Mouse (Mus musculus) midbrain, embryonic 16.5 days (tissue): ENCODE results near the gene Col27a1. TPM values are rescaled to one million over a fixed set of nuclear protein-coding genes. Genes with fewer than 3 reads are reported as not detected.

ENCODE experiments used
- ATAC-seq: fragments of 200-750 bp; cut with Nextera tagmentation; 2 replicates; pipeline ENCODE4 v1.8.0; 2017; ENCODE audit warnings: moderate TSS enrichment
- H3K27ac ChIP-seq: fragments of 300-500 bp; sonication (generic); 2 replicates; pipeline ENCODE4 v1.5.1; 2014; ENCODE audit warnings: mild to moderate bottlenecking, low read length, mixed read lengths
- H3K27me3 ChIP-seq: fragments of 300-500 bp; sonication (generic); 2 replicates; pipeline ENCODE4 v1.6.1; 2014; ENCODE audit warnings: low read depth, low read length, mixed read lengths; ENCODE audit not compliant: control insufficient read depth, insufficient read depth
- H3K36me3 ChIP-seq: fragments of 300-500 bp; sonication (generic); 2 replicates; pipeline ENCODE4 v1.6.1; 2014; ENCODE audit warnings: mild to moderate bottlenecking, low read length, moderate library complexity, mixed read lengths; ENCODE audit not compliant: control insufficient read depth, insufficient read depth
- H3K4me1 ChIP-seq: fragments of 300-500 bp; sonication (generic); 2 replicates; pipeline ENCODE4 v1.6.1; 2014; ENCODE audit warnings: mild to moderate bottlenecking, low read length, mixed read lengths; ENCODE audit not compliant: control insufficient read depth, insufficient read depth
- H3K4me2 ChIP-seq: fragments of 300-500 bp; sonication (generic); 2 replicates; pipeline ENCODE4 v1.6.1; 2014; ENCODE audit warnings: mild to moderate bottlenecking, low read length, mixed read lengths
- H3K4me3 ChIP-seq: fragments of 300-500 bp; sonication (generic); 2 replicates; pipeline ENCODE4 v1.5.1; 2014; ENCODE audit warnings: low read depth, mild to moderate bottlenecking, low read length, moderate library complexity, mixed read lengths
- H3K9ac ChIP-seq: fragments of 300-500 bp; sonication (generic); 2 replicates; pipeline ENCODE4 v1.6.1; 2014; ENCODE audit warnings: low read depth, low read length, mixed read lengths
- H3K9me3 ChIP-seq: fragments of 300-500 bp; sonication (generic); replicated peaks from 2 replicates; pipeline ENCODE4 v1.6.1; 2014; ENCODE audit warnings: mild to moderate bottlenecking, low read length, mixed read lengths; ENCODE audit not compliant: control insufficient read depth, poor library complexity, severe bottlenecking
- WGBS: fragments of 180-500 bp; shearing (Covaris S2); extraction: QIAGEN DNeasy Blood & Tissue Kit; methylation state at CpG from one replicate; pipeline ENCODE4 v1.1.7; 2014; 5-methylcytosine and 5-hydroxymethylcytosine counted together
- polyA plus RNA-seq: library from polyadenylated mRNA; unstranded; fragments of >200 nt; fragmentation: Nextera tagmentation; extraction: Ambion mirVana; gene quantifications from 2 replicates; pipeline ENCODE4 v1.2.1, GENCODE M21; 2015

Col27a1 gene
- 1.6 TPM in 2 replicates for polyA plus RNA-seq

GRCm38 (mm10) chr4:63213907-63214621 lies at the start of gene Col27a1:
Gene Col27a1 (plus strand): TSS chr4:63214004.
- ATAC-seq, result 0 out of 2 replicates have a peak, but pooled peaks have one; percentile 37
- H3K27me3 ChIP-seq, result peaks cover 45% of the 10 kb centered on the region
- under 1% methylated on average over 58 of the region's 61 CpGs for WGBS

GRCm38 (mm10) chr4:63165636-63166035 lies 48.2 kb upstream of the Col27a1 start:
- H3K4me3 ChIP-seq, result no peak overlapping the region

More at GRCm38 (mm10) chr4:63213907-63214621, at the start of gene Col27a1:
- no peak within 1 kb of the TSS for H3K27ac ChIP-seq
- H3K4me1 ChIP-seq, result peaks cover 22% of the 10 kb centered on the region
- H3K4me3 ChIP-seq, result peak within 1 kb of the TSS; percentile 63
- H3K9me3 ChIP-seq, result no peaks in the 10 kb centered on the region
- peak within 1 kb of the TSS; percentile 54 for H3K9ac ChIP-seq
- H3K4me2 ChIP-seq, result peak within 1 kb of the TSS; percentile 100
- no peaks in the 10 kb centered on the region for H3K36me3 ChIP-seq

GRCm38 (mm10) chr4:63166323-63166722 lies 47.5 kb upstream of the Col27a1 start:
- H3K4me3 ChIP-seq, result no peak overlapping the region
- H3K4me2 ChIP-seq, result no peak overlapping the region
- 86% methylated on average over 5 of the region's 5 CpGs for WGBS
- ATAC-seq, result no peak
- no peak overlapping the region for H3K27ac ChIP-seq
- peaks cover 3% of the 10 kb centered on the region; the same call in 1 of the 2 replicates for H3K27me3 ChIP-seq
- no peak overlapping the region for H3K9ac ChIP-seq
- H3K9me3 ChIP-seq, result no peaks in the 10 kb centered on the region
- no peaks in the 10 kb centered on the region for H3K36me3 ChIP-seq
- no peaks in the 10 kb centered on the region for H3K4me1 ChIP-seq

More at GRCm38 (mm10) chr4:63165636-63166035, 48.2 kb upstream of the Col27a1 start:
- Histone ChIP-seq H3K27me3 (0 out of 2 replicates have a peak, but pooled peaks cover 3% of the 10 kb centered on the region), H3K9ac (no peak overlapping the region), H3K27ac (no peak overlapping the region), H3K4me2 (no peak overlapping the region), H3K36me3 (no peaks in the 10 kb centered on the region), H3K9me3 (no peaks in the 10 kb centered on the region), H3K4me1 (no peaks in the 10 kb centered on the region)
- WGBS, result 88% methylated on average over 4 of the region's 4 CpGs
- ATAC-seq, result no peak

- no peak overlapping the region for H3K4me3 ChIP-seq
- 0 out of 2 replicates have a peak, but pooled peaks cover 2% of the 10 kb centered on the region for H3K9me3 ChIP-seq
- 89% methylated on average over 4 of the region's 4 CpGs for WGBS
- ATAC-seq, result no peak
- no peak overlapping the region for H3K4me2 ChIP-seq
- H3K9ac ChIP-seq, result no peak overlapping the region
- H3K27ac ChIP-seq, result no peak overlapping the region
- H3K36me3 ChIP-seq, result no peaks in the 10 kb centered on the region
- no peaks in the 10 kb centered on the region for H3K4me1 ChIP-seq
- peaks cover 5% of the 10 kb centered on the region; the same call in 1 of the 2 replicates for H3K27me3 ChIP-seq
Measured at GRCm38 (mm10) chr4:63170061-63170460, 43.7 kb upstream of the Col27a1 start.

GRCm38 (mm10) chr4:63171122-63171521 lies 42.7 kb upstream of the Col27a1 start:
- Histone ChIP-seq H3K27me3 (peaks cover 5% of the 10 kb centered on the region; the same call in 1 of the 2 replicates), H3K4me2 (no peak overlapping the region), H3K4me1 (no peaks in the 10 kb centered on the region), H3K4me3 (no peak overlapping the region), H3K36me3 (no peaks in the 10 kb centered on the region), H3K9ac (no peak overlapping the region), H3K27ac (no peak overlapping the region), H3K9me3 (0 out of 2 replicates have a peak, but pooled peaks cover 2% of the 10 kb centered on the region)
- no peak for ATAC-seq
- 47% methylated on average over 24 of the region's 24 CpGs for WGBS

- no peak; the same call in 1 of the 2 replicates for ATAC-seq
- H3K4me2 ChIP-seq, result no peak within 1 kb of the TSS
Measured at GRCm38 (mm10) chr4:63171969-63172685, 41.7 kb upstream of the Col27a1 start, which contains the start of gene Kif12. Gene Kif12 (minus strand): TSS chr4:63172131.

DNA sequence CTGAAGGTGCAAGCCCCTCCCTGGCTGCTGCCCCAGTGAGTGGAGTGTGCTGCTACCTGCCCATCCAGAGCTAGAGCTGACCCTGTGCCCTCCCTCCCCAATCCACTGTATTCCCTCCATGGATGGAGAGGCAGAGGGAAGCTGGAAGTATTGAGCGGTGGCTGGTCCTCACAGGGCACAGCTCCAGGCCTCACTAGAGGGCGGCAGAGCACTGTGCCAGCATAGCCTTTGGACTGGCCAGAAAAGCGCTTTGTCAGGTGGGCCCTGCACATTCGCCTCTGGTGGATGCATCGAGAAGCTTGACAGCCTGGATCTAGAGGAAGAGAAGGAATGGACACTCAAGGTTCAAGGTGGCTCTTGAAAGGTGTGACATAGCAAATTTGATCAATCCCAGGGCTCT lies 32.2 kb upstream of the Col27a1 start:
- H3K36me3 ChIP-seq, result no peaks in the 10 kb centered on the region
- no peak overlapping the region for H3K4me3 ChIP-seq
- no peaks in the 10 kb centered on the region for H3K4me1 ChIP-seq
- WGBS, result 8% methylated on average over 5 of the region's 5 CpGs
- no peak overlapping the region for H3K27ac ChIP-seq
- H3K27me3 ChIP-seq, result no peaks in the 10 kb centered on the region
- ATAC-seq, result peak; percentile 91
- H3K9me3 ChIP-seq, result no peaks in the 10 kb centered on the region
- H3K4me2 ChIP-seq, result no peak overlapping the region
- no peak overlapping the region for H3K9ac ChIP-seq

More at GRCm38 (mm10) chr4:63171969-63172685, 41.7 kb upstream of the Col27a1 start, which contains the start of gene Kif12:
- Histone ChIP-seq H3K9me3 (0 out of 2 replicates have a peak, but pooled peaks cover 2% of the 10 kb centered on the region), H3K4me3 (no peak within 1 kb of the TSS), H3K27me3 (peaks cover 5% of the 10 kb centered on the region; the same call in 1 of the 2 replicates), H3K36me3 (no peaks in the 10 kb centered on the region), H3K4me1 (no peaks in the 10 kb centered on the region), H3K9ac (no peak within 1 kb of the TSS), H3K27ac (no peak within 1 kb of the TSS)
- WGBS, result 80% methylated on average over 4 of the region's 4 CpGs

GRCm38 (mm10) chr4:63186281-63186870 lies 27.4 kb upstream of the Col27a1 start:
- no peak overlapping the region for H3K4me3 ChIP-seq
- no peak overlapping the region for H3K4me2 ChIP-seq
- no peak overlapping the region for H3K9ac ChIP-seq
- WGBS, result 50% methylated on average over 21 of the region's 21 CpGs
- peak; percentile 53 for ATAC-seq
- H3K27ac ChIP-seq, result no peak overlapping the region
- H3K9me3 ChIP-seq, result no peaks in the 10 kb centered on the region
- no peaks in the 10 kb centered on the region for H3K36me3 ChIP-seq
- H3K27me3 ChIP-seq, result no peaks in the 10 kb centered on the region
- no peaks in the 10 kb centered on the region for H3K4me1 ChIP-seq
